Mouse (Mus musculus) heart, adult 8-10 months (tissue): Measurements from ENCODE around the gene Cit. TPM values are rescaled to one million over a fixed set of nuclear protein-coding genes. Genes with fewer than 3 reads are reported as not detected.

Experiments used
- DNase-seq: peaks from one replicate; pipeline ENCODE4 v3.0.0; 2022; ENCODE audit warnings: low spot score
- total RNA-seq, 4 experiments: library from RNA; stranded (reverse); gene quantifications; 2 replicates each; pipeline ENCODE4 v1.2.4; 2022

The Cit gene
- total RNA-seq, 4 experiments from 2014 or later: 1.1 to 1.6 (median 1.3) TPM

DNA sequence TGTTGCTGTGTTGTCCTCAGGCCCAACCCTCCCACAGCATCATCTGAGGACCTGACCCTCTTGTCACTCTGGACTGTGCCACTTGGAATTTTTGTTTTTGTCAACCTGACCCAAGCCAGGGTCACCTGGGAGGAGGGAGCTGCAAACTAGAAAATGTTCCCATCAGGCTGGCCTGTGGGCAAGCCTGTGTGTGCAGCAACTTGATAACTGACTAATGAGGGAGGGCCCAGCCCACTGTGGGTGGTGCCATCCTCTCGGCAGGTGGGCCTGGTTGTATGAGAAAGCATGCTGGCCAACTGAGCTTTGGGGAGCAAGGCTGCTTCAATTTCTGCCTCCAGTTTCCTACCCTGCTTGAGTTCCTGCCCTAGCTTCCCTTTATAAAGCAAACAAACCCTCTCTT lies 113.3 kb downstream of the Cit start:
- no peak for DNase-seq

GRCm38 (mm10) chr5:115958814-115959213 lies 113.7 kb downstream of the Cit start:
- no peak for DNase-seq

DNA sequence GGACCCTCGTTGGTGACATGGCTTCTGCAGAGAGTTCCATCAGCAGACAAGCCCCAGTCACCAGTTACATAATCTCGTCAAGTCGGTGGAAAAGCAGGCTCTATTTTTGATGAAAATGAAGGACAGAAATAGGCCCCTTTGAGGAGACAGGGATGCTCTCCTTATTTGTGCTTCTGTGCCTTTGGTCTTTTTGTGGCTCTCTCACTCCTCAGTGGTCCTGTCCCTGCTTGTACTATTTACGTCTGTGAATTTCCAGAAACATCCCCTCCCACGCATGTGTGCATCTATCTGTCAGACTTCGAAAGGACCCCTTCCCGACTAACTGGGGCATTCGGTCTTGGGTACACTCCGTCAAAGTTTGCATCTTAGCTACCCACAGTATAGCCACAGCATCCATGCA lies 116.7 kb downstream of the Cit start:
- no peak for DNase-seq

- no peak for DNase-seq
Measured at GRCm38 (mm10) chr5:115971236-115971635, 126.2 kb downstream of the Cit start.

- DNase-seq: no peak
Measured at GRCm38 (mm10) chr5:115975672-115976071, 130.6 kb downstream of the Cit start.

- DNase-seq: no peak
Measured at GRCm38 (mm10) chr5:115976446-115976845, 131.4 kb downstream of the Cit start.

- DNase-seq: no peak
Measured at GRCm38 (mm10) chr5:115977266-115977665, 132.2 kb downstream of the Cit start.

- peak; percentile 72 for DNase-seq
Measured at GRCm38 (mm10) chr5:115977757-115978156, 132.7 kb downstream of the Cit start.

GRCm38 (mm10) chr5:115978255-115978654 lies 133.2 kb downstream of the Cit start:
- no peak for DNase-seq

DNA sequence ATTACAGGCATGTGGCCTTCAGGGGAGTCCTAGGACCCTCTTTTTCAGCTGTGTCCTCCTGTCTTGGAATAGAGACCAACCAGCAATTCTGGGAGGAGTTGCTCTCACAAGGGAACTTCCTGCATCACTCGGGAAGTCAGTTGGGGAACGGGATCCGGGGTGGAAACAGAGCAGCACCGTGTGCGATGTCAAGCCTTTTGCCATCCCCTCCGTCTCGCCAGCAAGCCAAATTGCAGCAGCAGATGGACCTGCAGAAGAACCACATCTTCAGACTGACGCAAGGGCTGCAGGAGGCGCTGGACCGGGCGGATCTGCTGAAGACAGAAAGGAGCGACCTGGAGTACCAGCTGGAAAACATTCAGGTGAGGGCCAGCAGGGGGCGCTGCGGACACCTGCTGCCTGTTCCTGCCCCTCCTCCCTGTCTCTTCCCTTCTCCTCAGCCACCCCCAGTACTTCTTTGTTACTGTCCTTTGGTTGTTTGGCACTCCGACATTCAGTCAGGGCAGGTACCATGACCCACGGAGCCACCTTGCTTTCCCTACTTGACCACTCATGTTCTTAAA lies 134.1 kb downstream of the Cit start:
- DNase-seq: no peak

- DNase-seq: peak; percentile 21
Measured at GRCm38 (mm10) chr5:115980537-115980936, 135.5 kb downstream of the Cit start.

- DNase-seq: no peak
Measured at GRCm38 (mm10) chr5:115982671-115983373, 137.7 kb downstream of the Cit start.

DNA sequence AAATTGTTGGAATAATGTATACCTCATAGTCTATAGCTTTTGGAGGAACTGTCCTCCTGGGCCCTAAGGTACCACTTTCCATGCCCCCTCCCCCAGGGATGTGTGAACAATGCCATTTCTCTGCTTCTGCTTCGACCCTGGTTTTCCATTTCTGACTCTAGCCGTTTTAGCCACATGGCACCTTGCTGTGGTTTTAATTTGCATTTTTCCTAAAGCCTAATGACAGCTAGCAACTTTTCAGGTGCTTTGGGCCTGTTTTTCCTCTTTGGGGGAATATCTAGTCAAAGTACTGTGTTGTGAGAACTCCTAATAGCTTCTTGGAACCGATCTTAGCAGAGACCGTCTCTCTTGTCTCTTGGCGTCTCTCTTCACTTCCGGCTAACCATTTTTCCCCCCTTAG lies 139.3 kb downstream of the Cit start:
- no peak for DNase-seq

DNA sequence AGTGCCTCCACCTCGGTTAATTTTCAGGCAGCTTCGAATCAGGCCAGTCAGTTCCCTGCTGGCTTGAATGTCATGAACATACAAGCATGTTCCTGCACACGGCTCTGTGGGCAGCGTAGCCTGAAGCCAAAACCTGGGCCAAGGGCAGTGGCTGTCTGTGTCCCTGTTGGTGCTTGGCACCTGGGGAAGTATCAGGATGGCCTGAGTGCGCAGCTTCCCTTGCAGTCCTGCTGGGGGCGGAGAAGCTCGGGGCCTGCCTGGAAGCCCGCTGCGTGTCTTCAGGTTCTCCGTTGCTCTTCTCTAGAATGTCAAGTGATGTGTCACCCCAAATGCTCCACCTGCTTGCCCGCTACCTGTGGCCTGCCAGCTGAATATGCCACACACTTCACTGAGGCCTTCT lies 140.0 kb downstream of the Cit start:
- DNase-seq: no peak

GRCm38 (mm10) chr5:115987284-115987683 lies 142.2 kb downstream of the Cit start:
- DNase-seq: no peak

GRCm38 (mm10) chr5:115991717-115992116 lies 146.6 kb downstream of the Cit start:
- DNase-seq: no peak

GRCm38 (mm10) chr5:115994101-115994500 lies 149.0 kb downstream of the Cit start:
- DNase-seq: no peak

DNA sequence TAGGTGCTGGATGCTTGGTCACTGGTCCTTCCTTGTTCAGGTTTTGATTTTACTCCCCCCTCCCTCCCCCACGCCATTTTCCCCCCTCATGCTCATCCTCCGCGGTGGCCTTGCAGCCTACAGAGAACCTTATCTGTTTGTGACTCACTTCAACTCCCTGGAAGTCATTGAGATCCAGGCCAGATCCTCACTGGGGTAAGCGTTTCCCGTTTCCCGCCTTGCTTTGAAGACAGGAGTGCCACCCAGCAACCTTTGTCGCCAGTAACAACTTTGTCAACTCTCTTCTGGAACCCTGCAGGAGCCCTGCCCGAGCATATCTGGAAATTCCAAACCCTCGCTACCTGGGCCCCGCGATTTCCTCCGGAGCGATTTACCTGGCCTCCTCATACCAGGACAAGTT lies 152.3 kb downstream of the Cit start:
- no peak for DNase-seq

DNA sequence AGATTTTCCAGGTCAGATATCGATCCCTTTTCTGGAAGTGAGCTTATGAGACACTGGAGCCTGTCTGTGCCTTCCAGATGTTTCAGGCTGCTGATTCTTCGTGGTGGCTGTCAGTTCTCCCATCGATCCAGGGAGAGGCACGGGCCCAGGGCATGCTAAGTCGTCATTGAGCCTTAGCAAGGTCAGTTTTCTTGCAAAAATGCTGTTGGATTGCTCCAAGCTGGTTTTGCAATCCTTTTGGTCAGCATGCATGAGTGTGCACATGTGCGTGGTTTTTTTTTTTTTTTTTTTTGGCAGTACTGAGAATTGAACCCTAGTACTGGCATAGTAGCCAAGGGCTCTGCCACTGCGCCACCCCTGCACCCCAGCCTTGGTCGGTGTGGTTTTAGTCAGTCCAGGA lies 158.1 kb downstream of the Cit start:
- DNase-seq: no peak

GRCm38 (mm10) chr5:116003825-116004224 lies 158.7 kb downstream of the Cit start:
- DNase-seq: no peak

DNA sequence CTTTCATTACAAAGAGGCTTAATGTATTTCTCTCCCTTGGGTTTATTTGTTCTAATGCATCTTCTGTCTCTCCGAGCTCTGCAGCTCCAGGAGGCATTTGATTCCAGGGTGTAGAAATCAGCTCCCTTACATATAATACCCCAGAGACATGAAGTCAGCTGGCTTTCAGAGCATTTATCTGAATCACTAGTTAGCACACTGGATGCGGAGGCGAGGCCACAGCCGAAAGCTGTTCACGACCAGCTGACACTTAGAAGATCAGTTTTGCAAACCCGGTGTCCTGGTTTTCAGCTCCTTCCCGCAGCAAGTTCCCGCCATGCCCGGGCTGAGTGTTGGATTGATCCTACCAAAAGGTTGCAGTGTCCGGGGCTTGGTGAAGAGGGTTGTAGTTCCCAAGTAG lies 159.2 kb downstream of the Cit start:
- no peak for DNase-seq

- DNase-seq: no peak
Measured at GRCm38 (mm10) chr5:116006324-116007099, 161.4 kb downstream of the Cit start.

- no peak for DNase-seq
Measured at GRCm38 (mm10) chr5:116007723-116008122, 162.6 kb downstream of the Cit start.
